Mouse (Mus musculus): ENCODE measurements around the gene Ddx4.
"Not testable (repeated sequence)": the region's sequence is repeated elsewhere in the genome, so short reads cannot be mapped to it uniquely, and the experiment has no call there.

Gene Ddx4

DNA sequence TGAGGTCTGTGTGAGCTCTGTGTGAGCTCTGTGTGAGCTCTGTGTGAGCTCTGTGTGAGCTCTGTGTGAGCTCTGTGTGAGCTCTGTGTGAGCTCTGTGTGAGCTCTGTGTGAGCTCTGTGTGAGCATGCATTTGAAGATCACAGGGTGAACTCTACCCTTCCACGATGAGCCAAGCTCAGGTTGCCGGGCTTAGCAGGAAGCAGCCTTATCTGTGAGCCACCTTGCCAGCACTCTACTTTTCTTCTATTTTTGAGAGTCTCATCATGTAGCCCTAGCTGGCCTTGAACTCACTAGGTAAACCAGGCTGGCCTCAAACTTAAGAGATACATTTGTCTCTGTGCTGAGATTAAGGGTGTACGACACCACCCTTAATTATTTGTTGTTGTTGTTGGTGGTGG is 15.8 kb downstream of the Ddx4 start:
- no peak for DNase-seq (ENCODE audit: low read depth, low spot score)

DNA sequence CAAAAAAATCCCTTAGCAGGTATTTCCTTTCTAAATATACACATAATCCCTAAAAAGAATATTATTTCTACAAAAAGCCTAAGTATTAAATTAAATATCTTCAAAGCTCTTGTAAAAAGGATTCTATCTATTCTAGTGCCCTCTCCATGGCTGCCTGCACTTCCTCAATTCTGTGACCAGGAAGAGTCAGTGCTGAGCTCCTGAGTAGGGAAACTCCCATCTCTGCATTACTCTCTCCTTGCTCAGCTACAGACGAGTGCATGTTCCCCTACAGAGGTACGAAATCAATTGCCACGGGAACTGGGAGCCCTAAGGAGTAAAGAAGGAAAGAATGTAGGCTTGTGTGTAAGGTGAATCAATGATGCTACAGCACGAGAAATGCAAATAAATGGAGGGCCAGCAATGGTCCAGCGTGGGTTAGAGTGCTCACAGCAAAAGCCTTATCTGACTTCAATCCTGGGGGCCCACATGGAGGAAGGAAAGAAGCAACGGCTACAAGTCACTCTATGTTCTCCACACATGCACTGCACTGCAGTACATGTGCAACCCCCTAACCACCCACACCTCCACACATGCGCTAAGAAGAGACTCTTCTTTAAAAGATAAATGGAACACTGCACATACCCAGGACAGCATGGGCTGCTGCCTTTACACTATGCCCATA is 17.0 kb downstream of the Ddx4 start:
- no peak for DNase-seq (ENCODE audit: low read depth, low spot score)

DNA sequence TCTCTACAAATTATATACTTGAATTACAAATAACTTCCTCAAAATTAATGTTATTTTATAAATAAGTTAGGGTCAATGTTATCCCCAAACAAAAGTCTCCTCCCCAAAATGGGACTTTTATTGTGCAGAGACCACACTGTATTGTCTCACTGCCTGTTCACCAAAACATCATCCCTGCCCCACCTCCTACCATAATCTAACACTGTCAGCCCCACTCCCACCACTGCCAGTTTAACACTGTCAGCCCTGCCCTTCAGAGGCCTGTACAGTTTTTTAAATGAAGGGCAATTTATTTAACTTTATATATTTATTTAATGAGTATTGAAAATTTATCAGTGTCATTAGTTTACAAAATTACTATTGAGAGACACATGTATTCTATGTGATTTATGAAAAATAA is 26.7 kb downstream of the Ddx4 start:
- no peak for DNase-seq (ENCODE audit: low read depth, low spot score)

DNA sequence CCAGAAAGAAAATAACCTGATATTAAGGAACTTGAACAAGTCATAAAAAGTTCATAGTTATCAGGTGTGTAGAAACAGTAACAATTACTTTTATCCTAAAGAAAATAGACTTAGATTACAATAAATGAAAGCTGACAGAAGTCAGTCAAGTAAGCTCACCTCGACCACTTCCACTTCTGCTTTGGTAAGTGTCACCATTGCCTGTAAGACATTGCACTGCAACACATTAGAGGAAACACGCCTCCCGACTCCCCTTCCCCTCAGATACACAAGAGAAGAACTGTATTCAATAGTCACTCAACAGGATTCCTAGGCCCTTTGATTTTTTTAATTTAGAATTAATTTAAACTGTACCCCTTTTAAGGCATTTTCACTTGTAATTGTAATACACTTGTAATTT is 27.7 kb downstream of the Ddx4 start:
- DNase-seq (ENCODE audit: low read depth, low spot score) = no peak

DNA sequence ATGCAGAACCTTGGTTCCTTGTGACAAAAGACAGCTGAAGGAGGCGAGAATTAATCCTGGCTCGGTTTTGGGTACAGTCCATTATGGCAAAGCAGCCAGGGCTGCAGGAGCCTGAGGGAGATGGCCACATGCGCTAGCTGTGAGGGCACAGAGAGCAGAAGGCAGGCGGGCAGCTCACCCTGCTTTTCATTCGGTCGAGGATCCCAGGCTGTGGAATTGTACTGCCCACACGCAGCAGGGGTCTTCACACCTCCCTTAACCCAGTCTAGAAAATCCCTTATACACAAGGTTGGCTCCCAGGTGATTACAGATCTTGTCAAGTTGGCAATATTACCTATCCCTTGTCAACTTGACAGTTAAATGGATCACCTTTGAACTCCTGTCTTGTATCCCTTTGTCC is 28.6 kb downstream of the Ddx4 start:
- no peak for DNase-seq (ENCODE audit: low read depth, low spot score)

DNA sequence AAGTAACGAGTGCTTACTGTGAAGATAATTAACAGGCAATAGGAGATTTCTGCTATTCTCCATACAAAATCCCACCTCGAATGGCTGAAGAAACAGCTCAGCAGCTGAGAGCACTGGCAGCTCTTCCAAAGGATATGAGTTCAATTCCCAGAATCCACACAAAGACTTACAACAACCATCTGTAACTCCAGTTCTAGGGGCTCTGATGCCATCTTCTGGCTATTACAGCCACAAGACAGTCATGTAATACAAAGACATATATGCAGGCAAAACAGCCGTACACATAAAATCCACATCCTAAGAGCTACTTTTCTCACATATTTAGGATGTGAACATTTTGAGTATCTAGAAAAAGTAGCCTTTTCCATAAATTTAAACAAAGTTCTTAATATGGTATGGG is 30.7 kb downstream of the Ddx4 start:
- DNase-seq (ENCODE audit: low read depth, low spot score) = no peak

DNA sequence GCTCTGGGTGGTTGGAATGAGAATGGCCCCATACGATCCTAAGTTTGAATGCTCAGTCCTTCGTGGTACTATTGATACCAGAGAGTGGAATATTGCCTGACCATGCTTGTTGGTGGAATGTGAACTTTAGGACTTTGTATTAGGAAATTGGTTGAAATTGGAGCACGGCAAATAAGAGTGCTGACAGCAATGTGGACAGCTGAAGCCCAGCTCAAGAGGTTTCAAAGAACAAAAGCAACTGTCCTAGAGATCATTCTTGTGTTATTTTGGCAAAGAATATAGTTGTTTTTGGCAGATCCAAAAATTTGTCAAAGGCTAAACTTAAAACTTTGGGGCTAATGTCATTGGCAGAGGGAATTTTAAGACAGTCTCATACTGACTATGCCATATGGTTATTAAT is 43.7 kb downstream of the Ddx4 start:
- no peak for DNase-seq (ENCODE audit: low read depth, low spot score)

DNA sequence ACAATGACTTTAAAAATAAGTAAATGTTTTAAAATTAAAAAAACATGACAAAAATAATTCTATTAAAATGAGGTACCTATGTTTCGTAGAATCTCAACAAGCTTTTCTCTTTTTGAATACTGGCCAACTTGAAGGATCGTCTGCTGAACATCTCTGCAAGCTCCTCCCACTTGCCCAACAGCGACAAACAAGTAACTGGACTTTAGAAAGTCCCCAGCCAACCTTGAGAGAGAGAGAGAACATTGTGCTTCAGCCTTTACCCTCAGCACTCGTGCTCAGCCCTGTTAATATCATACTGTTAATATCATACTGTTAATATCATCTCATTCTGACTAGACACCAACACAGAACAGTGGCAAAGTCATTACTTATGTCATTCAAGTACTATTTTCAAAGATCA is 47.9 kb downstream of the Ddx4 start:
- DNase-seq (ENCODE audit: low read depth, low spot score) = no peak

DNA sequence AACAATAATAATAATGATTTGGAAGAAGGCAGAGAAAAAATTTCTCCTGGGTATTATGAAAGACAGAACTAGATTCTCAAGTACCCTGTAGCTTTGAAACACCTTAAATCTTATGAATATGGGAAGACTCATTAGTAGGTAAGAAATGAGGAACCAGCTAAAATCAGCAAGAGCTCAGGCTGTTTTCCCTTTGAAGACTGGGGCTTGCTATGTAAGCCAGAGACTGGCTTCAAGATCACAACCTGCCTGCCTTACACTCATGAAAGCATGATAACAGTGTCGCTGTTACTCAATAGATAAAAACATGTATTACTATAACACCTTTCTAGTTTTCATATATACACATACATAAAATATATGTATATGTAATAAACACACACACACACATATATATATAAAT is 48.4 kb downstream of the Ddx4 start:
- DNase-seq (ENCODE audit: low read depth, low spot score) = no peak

DNA sequence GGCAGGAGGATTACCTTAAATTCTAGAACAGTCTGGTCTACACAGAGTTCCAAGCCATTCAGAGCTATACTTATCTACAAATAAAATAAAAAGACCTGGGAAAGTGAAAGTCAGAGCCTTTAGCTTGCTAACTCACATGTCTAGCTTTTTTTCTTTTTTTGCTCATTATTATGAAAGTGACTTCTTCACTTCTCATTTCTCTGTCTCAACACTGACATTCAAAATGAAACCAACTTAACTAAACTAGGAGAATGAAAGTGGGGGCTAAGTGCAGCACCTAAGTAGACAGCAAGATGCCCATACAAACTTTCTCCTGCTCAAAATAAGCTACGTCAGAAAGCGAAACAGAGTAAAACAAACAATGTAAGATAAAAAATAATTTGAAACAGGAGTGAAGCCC is 49.7 kb downstream of the Ddx4 start:
- DNase-seq (ENCODE audit: low read depth, low spot score) = no peak

DNA sequence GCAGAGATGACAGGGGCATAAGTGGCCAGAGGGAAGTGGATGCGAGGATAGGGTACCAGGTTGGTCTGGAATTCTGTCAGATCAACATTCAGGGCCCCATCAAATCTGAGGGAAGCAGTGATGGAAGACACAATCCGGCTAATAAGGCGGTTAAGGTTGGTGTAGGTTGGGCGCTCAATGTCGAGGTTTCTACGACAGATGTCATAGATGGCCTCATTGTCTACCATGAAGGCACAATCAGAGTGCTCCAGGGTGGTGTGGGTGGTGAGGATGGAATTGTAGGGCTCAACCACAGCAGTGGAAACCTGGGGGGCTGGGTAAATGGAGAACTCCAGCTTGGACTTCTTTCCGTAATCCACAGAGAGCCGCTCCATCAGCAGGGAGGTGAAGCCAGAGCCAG is 58.0 kb downstream of the Ddx4 start, which contains the start of gene Il31ra:
Gene Il31ra, minus strand, starts transcription at position 101 of the 400 bp plus-strand sequence.
- not testable (repeated sequence) for DNase-seq (ENCODE audit: low read depth, low spot score)

DNA sequence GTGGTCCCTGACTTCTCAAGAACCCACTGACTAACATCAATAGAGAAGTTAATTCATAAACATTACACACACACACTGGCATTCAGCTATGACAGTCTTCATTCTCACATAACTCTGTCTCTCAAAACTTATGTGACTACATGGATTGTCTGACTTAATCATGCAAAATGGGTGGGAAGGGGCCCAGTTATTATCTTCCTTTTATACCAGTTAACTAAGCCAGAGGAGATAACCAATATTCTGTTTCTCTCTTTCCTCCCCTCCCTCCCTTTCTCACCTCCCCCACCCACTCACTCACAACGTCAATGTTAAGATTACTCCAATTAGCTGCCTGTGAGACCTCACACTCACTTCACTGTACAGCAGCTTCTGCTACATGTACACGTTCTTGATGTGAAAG is 62.0 kb downstream of the Ddx4 start:
- DNase-seq (ENCODE audit: low read depth, low spot score) = no peak

DNA sequence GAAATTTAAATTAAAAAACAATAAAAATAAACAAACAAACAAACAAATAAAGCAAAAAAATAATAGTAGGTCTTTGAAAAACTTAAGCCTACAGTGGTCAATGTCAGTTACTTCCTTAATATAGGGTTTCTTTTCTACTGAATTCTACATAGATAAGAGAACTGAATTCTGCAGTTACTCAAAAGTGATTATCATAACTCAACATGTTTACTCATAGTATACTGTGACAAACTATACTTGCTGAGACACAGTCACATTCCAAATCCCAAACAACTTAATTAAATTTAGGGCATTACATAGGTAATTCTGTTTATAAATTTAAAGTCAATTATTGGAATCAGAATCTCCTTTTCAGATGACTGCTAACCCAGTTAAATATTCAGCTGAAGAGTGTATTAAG is 62.6 kb downstream of the Ddx4 start:
- DNase-seq (ENCODE audit: low read depth, low spot score) = no peak

DNA sequence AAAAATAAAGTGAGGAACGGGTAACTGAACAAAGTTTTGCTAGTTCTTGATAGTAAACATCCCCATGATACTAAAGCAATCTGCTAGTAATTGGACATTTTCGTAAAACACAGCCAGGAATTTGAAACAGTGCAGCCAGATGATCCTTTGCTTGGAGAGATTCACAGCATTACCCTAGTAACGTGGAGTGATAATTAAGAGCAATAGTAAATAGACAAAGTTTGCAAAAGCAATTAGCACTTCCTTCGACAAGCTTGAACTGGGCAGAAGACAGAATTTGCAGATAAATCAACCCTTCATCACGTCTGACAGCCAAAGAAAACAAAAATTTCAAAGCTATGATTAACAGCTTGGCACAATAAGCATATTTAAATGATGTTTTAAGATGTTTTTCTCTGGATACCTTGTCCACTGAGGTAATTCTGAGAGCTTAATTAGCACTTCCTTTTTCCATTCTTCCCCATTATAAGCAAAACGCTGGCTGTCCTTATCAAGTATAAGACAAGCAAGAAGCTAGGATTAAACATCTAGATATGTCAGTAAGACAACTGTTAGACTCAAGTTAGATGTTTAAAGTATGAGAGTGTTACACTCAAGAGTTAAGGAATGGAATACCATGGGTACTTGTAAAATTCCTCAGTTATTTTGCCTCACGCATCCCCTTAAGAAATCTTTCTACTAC is 67.6 kb downstream of the Ddx4 start:
- DNase-seq (ENCODE audit: low read depth, low spot score) = no peak

DNA sequence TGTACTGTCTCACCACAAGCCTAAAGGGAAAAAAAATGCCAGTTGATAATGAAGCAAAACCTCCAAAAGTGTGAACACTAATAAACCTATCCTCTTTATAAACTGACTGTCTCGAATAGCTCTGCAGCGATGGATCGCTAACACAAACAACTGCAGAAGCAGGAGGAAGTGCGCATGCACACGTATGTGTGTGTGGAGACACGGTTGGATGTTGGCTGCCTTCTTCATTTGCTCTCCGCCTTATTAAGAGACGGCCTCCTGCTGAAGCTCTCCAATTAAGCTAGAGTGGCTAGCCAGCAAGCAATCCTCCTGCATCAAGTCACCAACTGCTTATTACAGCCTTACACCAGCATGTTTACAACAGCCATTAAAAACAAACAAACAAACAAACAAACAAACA is 70.0 kb downstream of the Ddx4 start:
- no peak for DNase-seq (ENCODE audit: low read depth, low spot score)

DNA sequence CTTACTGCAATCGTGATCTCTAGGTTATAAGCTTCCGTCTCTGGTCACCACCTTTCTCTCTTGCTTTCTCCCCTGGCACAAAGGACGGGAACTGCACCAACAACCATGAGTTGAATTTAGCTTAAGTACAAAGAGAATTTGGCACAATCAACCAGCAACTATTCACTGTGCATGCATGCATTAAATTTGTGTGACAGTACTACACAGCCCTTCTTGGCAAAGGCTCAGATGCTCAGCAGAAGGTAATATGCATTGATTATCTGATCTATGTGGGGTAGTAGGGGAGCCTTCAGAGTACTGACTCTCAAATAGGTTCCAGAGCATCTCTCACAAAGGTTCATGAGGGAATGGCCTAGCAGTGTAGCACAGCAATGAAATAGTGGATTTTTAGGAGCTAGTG is 70.5 kb downstream of the Ddx4 start:
- DNase-seq (ENCODE audit: low read depth, low spot score) = no peak

DNA sequence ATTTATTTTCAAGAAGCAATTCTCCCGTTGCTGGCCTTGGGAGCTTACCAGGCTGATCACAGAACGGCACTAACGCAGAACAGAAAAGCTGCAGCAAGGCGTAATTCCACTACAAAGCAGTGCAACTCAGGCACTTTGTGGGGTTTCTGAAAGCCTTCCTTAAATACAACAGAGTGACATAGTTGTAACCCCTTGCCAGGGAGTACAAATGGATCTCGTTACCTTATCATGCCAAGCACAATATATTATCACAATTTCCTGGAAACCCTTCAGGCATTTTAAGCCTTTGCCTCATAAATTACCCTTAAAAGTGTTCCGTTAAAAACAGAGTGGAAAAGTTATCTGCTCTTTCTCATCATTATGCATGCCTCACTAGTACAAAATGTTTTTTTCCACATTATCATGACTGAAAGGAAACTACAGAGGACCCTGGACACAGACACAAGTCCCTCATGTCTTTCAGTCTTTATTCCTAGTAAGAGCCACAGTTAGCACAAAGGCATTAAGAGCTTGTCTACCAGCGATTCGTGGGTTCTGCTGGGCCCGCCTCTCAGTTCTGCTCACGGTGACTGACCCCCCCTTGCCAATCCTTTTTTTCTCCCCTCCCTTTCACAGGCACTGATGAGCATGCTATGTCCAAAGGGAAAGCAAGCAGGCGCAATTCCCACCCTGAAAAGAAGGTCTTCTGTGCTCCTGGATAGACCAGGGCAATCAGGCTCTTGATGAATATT is 71.5 kb downstream of the Ddx4 start:
- DNase-seq (ENCODE audit: low read depth, low spot score) = no peak

DNA sequence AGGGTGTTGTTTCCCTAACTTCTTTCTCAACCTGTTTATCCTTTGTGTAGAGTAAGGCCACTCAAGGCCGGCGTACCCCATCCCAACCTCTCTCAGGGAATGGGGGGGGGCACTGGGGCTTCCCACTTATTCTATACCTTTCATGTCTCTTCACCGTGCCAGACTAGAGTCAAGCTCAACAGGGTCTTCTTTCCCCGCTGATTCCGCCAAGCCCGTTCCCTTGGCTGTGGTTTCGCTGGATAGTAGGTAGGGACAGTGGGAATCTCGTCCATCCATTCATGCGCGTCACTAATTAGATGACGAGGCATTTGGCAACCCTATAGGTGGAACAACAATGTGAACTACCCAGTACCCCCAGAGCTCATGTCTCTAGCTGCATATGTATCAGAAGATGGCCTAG is 74.2 kb downstream of the Ddx4 start:
- not testable (repeated sequence) for DNase-seq (ENCODE audit: low read depth, low spot score)

DNA sequence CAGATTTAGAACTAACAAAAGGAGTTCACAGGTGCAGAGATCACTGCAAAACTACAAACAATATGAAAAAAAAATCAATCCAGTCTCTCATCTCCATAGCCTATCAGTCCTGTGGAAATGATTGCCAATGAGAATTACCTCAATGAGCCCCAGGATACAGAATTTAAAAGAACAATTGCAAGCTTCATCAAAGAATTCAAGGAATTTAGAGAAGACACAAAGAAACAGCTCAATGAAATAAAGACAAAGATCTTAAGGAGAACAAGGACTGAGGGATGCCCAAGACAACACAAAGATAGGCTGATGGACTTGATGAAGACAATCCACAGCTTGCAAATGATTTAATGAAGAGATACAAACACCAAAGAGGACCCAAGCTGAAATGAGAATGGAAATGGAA is 78.5 kb downstream of the Ddx4 start:
- DNase-seq (ENCODE audit: low read depth, low spot score) = no peak

DNA sequence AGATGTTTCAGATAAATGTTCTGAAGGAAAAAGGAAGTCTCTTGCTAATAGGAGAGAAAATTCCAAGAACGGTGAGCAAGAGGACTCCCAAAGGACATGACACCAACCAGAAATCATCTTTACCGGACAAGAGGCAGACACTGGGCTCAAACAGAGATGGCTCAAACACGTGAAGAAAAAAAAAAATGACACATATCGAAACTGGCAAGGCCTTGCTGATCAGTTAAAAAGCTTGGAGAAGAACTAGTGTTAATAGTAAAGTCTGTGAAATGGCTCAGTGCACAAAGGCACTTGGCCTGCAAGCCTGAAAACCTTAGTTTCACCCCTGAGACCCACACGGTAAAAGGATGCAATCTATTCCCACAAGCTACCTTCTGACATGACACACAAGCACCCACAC is 81.5 kb downstream of the Ddx4 start:
- DNase-seq (ENCODE audit: low read depth, low spot score) = no peak

DNA sequence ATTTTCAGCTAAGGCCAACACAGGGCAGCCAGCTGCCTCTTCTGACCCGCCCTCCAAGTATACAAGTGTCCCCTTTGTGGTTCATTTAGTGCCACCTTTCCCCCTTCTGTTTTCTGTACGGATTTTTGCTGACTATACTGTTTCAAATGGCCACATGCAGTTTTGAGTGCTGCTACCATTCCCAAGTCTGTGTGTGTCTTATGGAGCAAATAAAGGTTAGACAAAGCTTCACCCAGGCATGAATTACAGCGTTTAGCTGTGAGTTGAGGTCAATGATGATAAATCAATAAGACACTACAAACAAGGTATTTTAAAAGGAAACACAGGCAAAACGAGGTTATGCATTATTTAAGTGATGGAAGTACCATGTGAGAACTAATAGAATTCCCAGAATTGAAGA is 82.7 kb downstream of the Ddx4 start:
- no peak for DNase-seq (ENCODE audit: low read depth, low spot score)

DNA sequence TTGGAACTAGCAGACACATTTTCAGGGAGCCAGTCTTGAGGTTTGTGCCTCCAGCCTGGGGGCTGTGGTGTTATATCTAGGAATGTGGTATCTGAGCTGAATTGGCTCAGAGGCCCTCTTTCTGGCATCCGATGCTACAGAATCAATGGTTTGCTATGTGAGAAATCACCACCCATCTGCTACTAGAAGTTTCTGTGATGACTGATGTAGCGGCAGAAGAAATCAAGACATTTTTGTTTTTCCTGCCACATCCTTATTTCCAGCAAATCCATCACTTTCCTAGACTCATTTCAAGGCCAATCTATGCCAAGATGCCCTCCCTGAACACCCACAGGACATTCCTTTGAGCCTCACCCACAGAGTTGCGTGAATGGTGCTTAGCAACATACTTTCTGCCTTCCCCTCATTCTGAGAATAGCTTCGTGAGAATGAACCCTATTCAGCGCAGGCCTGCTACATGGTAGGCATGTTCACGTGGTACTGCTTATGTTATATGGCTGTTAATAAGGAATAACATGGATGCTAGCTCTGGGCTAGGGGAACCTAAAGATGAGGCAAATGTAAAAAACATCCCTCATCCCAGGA is 91.6 kb downstream of the Ddx4 start:
- no peak for DNase-seq (ENCODE audit: low read depth, low spot score)

DNA sequence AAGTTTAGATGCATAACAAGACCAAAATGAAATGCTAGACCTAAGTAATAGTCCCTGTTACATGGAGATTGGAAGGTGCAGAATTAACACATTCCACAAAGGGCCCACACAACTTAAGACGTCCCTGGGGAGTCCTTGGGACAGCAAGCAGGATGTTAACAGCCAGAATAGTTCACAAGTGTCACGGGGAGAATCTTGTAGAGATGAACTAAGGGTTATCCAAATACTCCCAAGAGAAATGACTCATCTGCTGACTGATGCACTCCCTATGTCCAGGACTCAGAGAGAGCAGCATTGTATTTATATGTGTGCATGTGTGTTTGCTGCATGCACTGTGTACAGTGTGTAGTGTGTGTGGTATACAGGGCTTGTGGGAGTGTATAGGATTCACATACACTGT is 95.8 kb downstream of the Ddx4 start:
- no peak for DNase-seq (ENCODE audit: low read depth, low spot score)

Measured in retina, adult 2 months (tissue).